Mouse (Mus musculus) limb, embryonic 14.5 days (tissue): Measurements from ENCODE around the gene Spag9. TPM values are rescaled to one million over a fixed set of nuclear protein-coding genes. Genes with fewer than 3 reads are reported as not detected.

Experiments used
- ATAC-seq: fragments of 200-750 bp; cut with Nextera tagmentation; 2 replicates; pipeline ENCODE4 v1.8.0; 2017; ENCODE audit warnings: low read depth, moderate number of reproducible peaks, moderate TSS enrichment; ENCODE audit not compliant: low FRiP score
- DNase-seq: peaks from one replicate; pipeline ENCODE4 v3.0.0-alpha.2; 2015; ENCODE audit warnings: low spot score
- H3K27ac ChIP-seq: fragments of 300-500 bp; sonication (generic); replicated peaks from 2 replicates; pipeline ENCODE4 v1.5.1; 2014; ENCODE audit warnings: low read depth, mild to moderate bottlenecking, low read length, moderate library complexity, mixed read lengths
- H3K27me3 ChIP-seq: fragments of 300-500 bp; sonication (generic); 2 replicates; pipeline ENCODE4 v1.6.1; 2014; ENCODE audit warnings: low read length, mixed read lengths; ENCODE audit not compliant: control insufficient read depth, insufficient read depth
- H3K36me3 ChIP-seq: fragments of 300-500 bp; sonication (generic); 2 replicates; pipeline ENCODE4 v1.6.1; 2014; ENCODE audit warnings: mild to moderate bottlenecking, low read length, moderate library complexity, mixed read lengths; ENCODE audit not compliant: control insufficient read depth, insufficient read depth
- H3K4me1 ChIP-seq: fragments of 300-500 bp; sonication (generic); 2 replicates; pipeline ENCODE4 v1.6.1; 2014; ENCODE audit warnings: antibody characterized with exemption, low read length, mixed read lengths; ENCODE audit not compliant: control insufficient read depth, insufficient read depth
- H3K4me2 ChIP-seq: fragments of 300-500 bp; sonication (generic); replicated peaks from 2 replicates; pipeline ENCODE4 v1.6.1; 2014; ENCODE audit warnings: low read depth, mild to moderate bottlenecking, low read length, moderate library complexity; ENCODE audit not compliant: severe bottlenecking
- H3K4me3 ChIP-seq: fragments of 300-500 bp; sonication (generic); replicated peaks from 2 replicates; pipeline ENCODE4 v1.5.1; 2014; ENCODE audit warnings: low read length
- H3K9ac ChIP-seq: fragments of 300-500 bp; sonication (generic); 2 replicates; pipeline ENCODE4 v1.6.1; 2014; ENCODE audit warnings: mild to moderate bottlenecking, low read depth, low read length, moderate library complexity; ENCODE audit not compliant: severe bottlenecking
- H3K9me3 ChIP-seq: fragments of 300-500 bp; sonication (generic); 2 replicates; pipeline ENCODE4 v1.6.1; 2016; ENCODE audit warnings: low read length; ENCODE audit not compliant: control insufficient read depth
- POLR2A ChIP-seq: fragments of 200-500 bp; IDR thresholded peaks from 2 replicates; pipeline ENCODE4 v1.8.0; 2012; ENCODE audit warnings: inconsistent platforms, mild to moderate bottlenecking, moderate library complexity, borderline replicate concordance; ENCODE audit not compliant: insufficient read depth, insufficient read length; ENCODE audit errors: extremely low read depth
- WGBS: fragments of 180-500 bp; shearing (Covaris S2); extraction: QIAGEN DNeasy Blood & Tissue Kit; methylation state at CpG from one replicate; pipeline ENCODE4 v1.1.7; 2014; 5-methylcytosine and 5-hydroxymethylcytosine counted together
- polyA plus RNA-seq, 2 experiments: library from polyadenylated mRNA; depleted of rRNA in 1 of 2; stranded (reverse) in 1 of 2; unstranded in 1 of 2; fragments of >200 nt; fragmentation: Nextera tagmentation in 1 of 2; extraction: Ambion mirVana in 1 of 2; gene quantifications; 2 replicates each; pipeline versions ENCODE4 v1.2.1 to v1.2.3; 2012 to 2014

Gene Spag9
- 52.8 and 56.3 TPM in 2 replicates for polyA plus RNA-seq (2012; rRNA removed)
- 64.6 and 75.4 TPM in 2 replicates for polyA plus RNA-seq (2014; fragmentation: Nextera tagmentation; extraction: Ambion mirVana)

- Histone ChIP-seq H3K9ac (peak within 1 kb of the TSS; percentile 90), H3K4me2 (peak within 1 kb of the TSS; percentile 78), H3K36me3 (no peaks in the 10 kb centered on the region), H3K4me3 (peak within 1 kb of the TSS; percentile 91), H3K4me1 (peaks cover 8% of the 10 kb centered on the region), H3K27me3 (no peaks in the 10 kb centered on the region), H3K27ac (peak within 1 kb of the TSS; percentile 90), H3K9me3 (no peaks in the 10 kb centered on the region)
- peak; percentile 59; the same call in 1 of the 2 replicates for TF ChIP-seq POLR2A
- peak; percentile 92 for DNase-seq
- WGBS, result under 1% methylated on average over 38 of the region's 70 CpGs
- peak; percentile 93 for ATAC-seq
These were observed at the start of gene Spag9 for GRCm38 (mm10) chr11:93995720-93996305. Gene Spag9 (plus strand): TSS chr11:93996091.

- H3K4me2 ChIP-seq, result no peak overlapping the region
- 88% methylated on average over 9 of the region's 9 CpGs for WGBS
- H3K27me3 ChIP-seq, result no peaks in the 10 kb centered on the region
- H3K27ac ChIP-seq, result no peak overlapping the region
- ATAC-seq (no peak), DNase-seq (no peak)
- H3K36me3 ChIP-seq, result peaks cover 65% of the 10 kb centered on the region
- H3K4me3 ChIP-seq, result no peak overlapping the region
- H3K4me1 ChIP-seq, result peaks cover 9% of the 10 kb centered on the region; the same call in 1 of the 2 replicates
- H3K9me3 ChIP-seq, result no peaks in the 10 kb centered on the region
- no peak for TF ChIP-seq POLR2A
- no peak overlapping the region for H3K9ac ChIP-seq
These were observed 46.9 kb upstream of the Spag9 start for GRCm38 (mm10) chr11:93948887-93949567.

GRCm38 (mm10) chr11:93950045-93950444 lies 45.8 kb upstream of the Spag9 start:
- WGBS, result 94% methylated on average over 1 of the region's 1 CpGs
- ATAC-seq (no peak), DNase-seq (no peak)
- Histone ChIP-seq H3K4me3 (no peak overlapping the region), H3K27ac (no peak overlapping the region), H3K4me2 (no peak overlapping the region), H3K9ac (no peak overlapping the region), H3K9me3 (no peaks in the 10 kb centered on the region), H3K27me3 (no peaks in the 10 kb centered on the region), H3K4me1 (peaks cover 13% of the 10 kb centered on the region; the same call in 1 of the 2 replicates), H3K36me3 (peaks cover 64% of the 10 kb centered on the region)
- TF ChIP-seq POLR2A, result no peak

GRCm38 (mm10) chr11:93952376-93952775 lies 43.5 kb upstream of the Spag9 start:
- H3K4me3 ChIP-seq, result no peak overlapping the region
- no peak for TF ChIP-seq POLR2A
- H3K4me2 ChIP-seq, result no peak overlapping the region
- H3K9ac ChIP-seq, result no peak overlapping the region
- no peaks in the 10 kb centered on the region for H3K27me3 ChIP-seq
- peaks cover 19% of the 10 kb centered on the region; the same call in 1 of the 2 replicates for H3K4me1 ChIP-seq
- no peak for DNase-seq
- no peak overlapping the region for H3K27ac ChIP-seq
- H3K36me3 ChIP-seq, result peaks cover 55% of the 10 kb centered on the region
- no peaks in the 10 kb centered on the region for H3K9me3 ChIP-seq
- 70% methylated on average over 5 of the region's 5 CpGs for WGBS
- no peak for ATAC-seq

GRCm38 (mm10) chr11:93954738-93955255 lies 41.1 kb upstream of the Spag9 start:
- Histone ChIP-seq H3K27me3 (no peaks in the 10 kb centered on the region), H3K4me1 (peaks cover 19% of the 10 kb centered on the region; the same call in 1 of the 2 replicates), H3K9me3 (no peaks in the 10 kb centered on the region), H3K27ac (peak overlapping the region; percentile 75), H3K4me2 (peak overlapping the region; percentile 77), H3K9ac (peak overlapping the region; percentile 71), H3K36me3 (peaks cover 67% of the 10 kb centered on the region), H3K4me3 (peak overlapping the region; percentile 51)
- TF ChIP-seq POLR2A, result no peak
- 42% methylated on average over 13 of the region's 13 CpGs for WGBS
- ATAC-seq (no peak), DNase-seq (no peak)
